Mouse (Mus musculus) brown adipose tissue, adult 24 weeks (tissue): ENCODE results near the gene Fancm. TPM values are rescaled to one million over a fixed set of nuclear protein-coding genes. Genes with fewer than 3 reads are reported as not detected.
"Not testable (repeated sequence)": the region's sequence is repeated elsewhere in the genome, so short reads cannot be mapped to it uniquely, and the experiment has no call there.

Source experiments
- H3K27ac ChIP-seq: fragments of 200-500 bp; replicated peaks from 2 replicates; pipeline ENCODE4 v1.5.1; 2012; ENCODE audit warnings: low read depth, mild to moderate bottlenecking, low read length
- H3K4me1 ChIP-seq: fragments of 200-500 bp; 2 replicates; pipeline ENCODE4 v1.6.1; 2012; ENCODE audit warnings: low read length, mixed read lengths; ENCODE audit not compliant: control insufficient read depth, insufficient read depth, insufficient read length
- H3K4me3 ChIP-seq: fragments of 200-500 bp; 2 replicates; pipeline ENCODE4 v1.5.1; 2012; ENCODE audit warnings: low read depth, mild to moderate bottlenecking, low read length, moderate library complexity; ENCODE audit not compliant: insufficient read depth
- polyA plus RNA-seq: library from polyadenylated mRNA; stranded (reverse); fragments of >200 nt; gene quantifications from 2 replicates; pipeline ENCODE4 v1.2.4, GENCODE M21; 2012; ENCODE audit not compliant: missing spikeins, insufficient read depth, insufficient read length

Gene Fancm
- polyA plus RNA-seq, 1 experiment: 8.1 TPM

- Histone ChIP-seq H3K4me1 (peaks cover 2% of the 10 kb centered on the region; the same call in 1 of the 2 replicates), H3K4me3 (peak overlapping the region; percentile 96), H3K27ac (no peak overlapping the region)
These were observed 419 bp downstream of the Fancm start for GRCm38 (mm10) chr12:65075733-65076310.

GRCm38 (mm10) chr12:65076906-65077305, 1.5 kb downstream of the Fancm start:
- no peak overlapping the region for H3K4me3 ChIP-seq
- H3K4me1 ChIP-seq: peaks cover 2% of the 10 kb centered on the region; the same call in 1 of the 2 replicates
- H3K27ac ChIP-seq: no peak overlapping the region

DNA sequence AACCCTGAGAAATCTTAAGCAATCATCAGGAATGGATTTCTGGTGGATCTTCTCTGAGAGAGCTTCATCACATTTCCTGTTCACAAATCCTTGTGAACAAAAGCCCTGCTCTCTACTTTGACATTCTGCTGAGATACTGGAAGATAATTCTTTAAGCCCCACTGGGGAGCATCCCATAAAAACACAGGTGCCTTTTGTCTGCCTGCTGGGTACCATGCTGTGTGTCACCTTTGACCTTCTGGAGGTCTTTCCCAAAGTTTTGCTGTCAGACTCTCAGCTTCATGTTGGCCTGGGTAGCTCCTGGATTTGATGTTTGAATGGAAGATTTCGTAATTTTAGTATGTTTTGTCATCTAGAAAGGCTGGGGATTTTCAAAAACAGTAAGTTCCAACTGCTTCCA, 33.3 kb downstream of the Fancm start:
- Histone ChIP-seq H3K4me1 (no peaks in the 10 kb centered on the region), H3K27ac (no peak overlapping the region), H3K4me3 (no peak overlapping the region)

DNA sequence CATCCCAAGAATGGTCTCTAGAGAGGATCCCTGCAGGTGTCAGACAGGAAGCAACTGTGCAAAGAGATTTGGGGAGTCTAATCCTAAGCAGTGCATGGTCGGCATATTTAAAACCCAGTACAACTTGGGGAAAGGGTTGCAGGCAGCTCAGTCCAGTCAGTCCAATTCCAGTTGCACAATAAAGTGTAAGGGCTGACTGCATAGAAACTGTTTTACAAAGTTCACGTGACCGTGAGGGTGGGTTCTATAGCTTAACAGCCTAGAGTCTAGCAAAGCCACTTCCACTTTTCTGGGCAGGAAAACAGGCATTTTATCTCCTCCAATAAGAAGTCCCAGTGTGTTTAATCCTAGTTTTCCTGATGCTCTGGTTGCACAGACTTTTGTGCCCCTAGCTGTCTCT, 36.1 kb downstream of the Fancm start:
- Histone ChIP-seq H3K4me3 (no peak overlapping the region), H3K4me1 (no peaks in the 10 kb centered on the region), H3K27ac (no peak overlapping the region)

- no peak overlapping the region for H3K4me3 ChIP-seq
These were observed 37.4 kb downstream of the Fancm start for GRCm38 (mm10) chr12:65112811-65113210.

GRCm38 (mm10) chr12:65113925-65114324, 38.5 kb downstream of the Fancm start:
- no peak overlapping the region for H3K4me3 ChIP-seq
- no peaks in the 10 kb centered on the region for H3K4me1 ChIP-seq
- no peak overlapping the region for H3K27ac ChIP-seq

More at GRCm38 (mm10) chr12:65112811-65113210, 37.4 kb downstream of the Fancm start:
- Histone ChIP-seq H3K27ac (no peak overlapping the region), H3K4me1 (no peaks in the 10 kb centered on the region)

DNA sequence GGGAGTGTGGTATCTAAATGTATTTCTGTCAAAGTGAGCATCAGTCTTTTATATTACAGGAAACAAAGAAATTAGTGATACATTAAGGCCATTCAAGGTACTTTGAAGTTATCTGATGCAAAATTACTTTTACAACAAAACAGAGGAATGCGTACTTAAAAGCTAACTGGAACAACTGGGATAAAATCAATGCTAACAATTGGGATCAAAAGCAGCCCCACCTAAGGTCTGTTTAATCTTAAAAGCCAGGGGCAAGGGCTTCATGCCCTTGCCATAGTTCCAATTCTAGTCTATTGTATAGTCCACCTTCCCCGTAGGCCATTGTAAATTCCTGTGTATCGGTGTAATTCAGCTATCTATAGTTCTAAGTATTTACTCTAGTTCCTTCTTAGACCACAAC, 39.6 kb downstream of the Fancm start:
- not testable (repeated sequence) for H3K4me3 ChIP-seq, H3K4me1 ChIP-seq

DNA sequence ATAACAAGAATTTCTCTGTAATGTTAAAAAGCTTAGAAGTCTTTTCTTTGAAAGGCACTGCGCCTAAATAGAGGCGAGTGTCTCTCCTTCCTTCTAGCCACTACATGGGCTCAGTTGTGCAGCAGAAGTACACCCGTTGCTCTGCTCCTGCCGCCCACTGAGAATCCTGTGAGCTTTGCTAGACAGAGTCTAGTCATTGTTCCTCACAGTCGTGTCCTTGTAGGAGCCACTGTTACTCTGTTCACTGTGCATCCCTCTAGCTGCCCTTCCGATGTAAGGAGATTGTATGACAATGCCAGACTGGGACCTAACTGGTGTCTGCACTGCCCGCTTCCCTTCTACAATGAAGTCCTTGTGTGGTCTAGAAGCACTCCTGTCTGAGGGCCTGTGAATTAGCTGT, 43.6 kb downstream of the Fancm start:
- Histone ChIP-seq H3K4me3 (no peak overlapping the region), H3K4me1 (no peaks in the 10 kb centered on the region), H3K27ac (no peak overlapping the region)

More for the DNA sequence above, 39.6 kb downstream of the Fancm start:
- H3K27ac ChIP-seq: not testable (repeated sequence)

DNA sequence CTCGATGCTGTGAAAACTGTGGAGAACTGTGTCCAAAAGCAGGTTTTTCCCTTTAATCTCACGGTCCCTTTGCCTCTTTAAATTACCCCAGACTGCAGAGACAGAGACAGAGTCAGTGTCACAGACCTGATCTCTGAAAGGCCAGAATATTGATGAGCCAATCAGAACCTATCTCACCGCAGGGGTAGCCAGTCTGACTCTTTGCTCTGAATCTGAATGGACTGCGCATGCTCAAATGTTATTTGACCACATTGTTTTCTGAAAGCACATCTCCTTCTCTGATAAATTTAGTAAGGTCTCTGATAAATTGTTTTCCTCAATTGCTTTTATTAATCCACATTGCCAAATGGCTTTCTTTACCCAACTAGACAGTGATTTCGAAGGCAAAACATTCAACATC, 44.0 kb downstream of the Fancm start:
- no peaks in the 10 kb centered on the region for H3K4me1 ChIP-seq
- H3K4me3 ChIP-seq: no peak overlapping the region
- no peak overlapping the region for H3K27ac ChIP-seq

DNA sequence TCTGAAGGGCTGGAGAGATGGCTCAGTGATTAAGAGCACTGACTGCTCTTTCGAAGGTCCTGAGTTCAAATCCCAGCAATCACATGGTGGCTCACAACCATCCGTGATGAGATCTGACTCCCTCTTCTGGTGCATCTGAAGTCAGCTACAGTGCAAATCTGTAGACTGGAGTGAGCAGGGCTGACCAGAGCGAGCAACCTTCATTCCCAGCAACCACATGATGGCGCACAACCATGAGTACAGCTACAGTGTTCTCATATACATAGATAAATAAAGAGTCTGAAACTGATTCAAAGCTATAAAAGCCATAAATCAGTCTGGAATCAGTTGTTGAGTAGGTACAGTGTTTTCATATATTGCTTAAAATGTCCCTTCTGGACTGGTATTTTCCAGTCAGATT, 60.7 kb downstream of the Fancm start:
- not testable (repeated sequence) for H3K4me1 ChIP-seq, H3K4me3 ChIP-seq, H3K27ac ChIP-seq

DNA sequence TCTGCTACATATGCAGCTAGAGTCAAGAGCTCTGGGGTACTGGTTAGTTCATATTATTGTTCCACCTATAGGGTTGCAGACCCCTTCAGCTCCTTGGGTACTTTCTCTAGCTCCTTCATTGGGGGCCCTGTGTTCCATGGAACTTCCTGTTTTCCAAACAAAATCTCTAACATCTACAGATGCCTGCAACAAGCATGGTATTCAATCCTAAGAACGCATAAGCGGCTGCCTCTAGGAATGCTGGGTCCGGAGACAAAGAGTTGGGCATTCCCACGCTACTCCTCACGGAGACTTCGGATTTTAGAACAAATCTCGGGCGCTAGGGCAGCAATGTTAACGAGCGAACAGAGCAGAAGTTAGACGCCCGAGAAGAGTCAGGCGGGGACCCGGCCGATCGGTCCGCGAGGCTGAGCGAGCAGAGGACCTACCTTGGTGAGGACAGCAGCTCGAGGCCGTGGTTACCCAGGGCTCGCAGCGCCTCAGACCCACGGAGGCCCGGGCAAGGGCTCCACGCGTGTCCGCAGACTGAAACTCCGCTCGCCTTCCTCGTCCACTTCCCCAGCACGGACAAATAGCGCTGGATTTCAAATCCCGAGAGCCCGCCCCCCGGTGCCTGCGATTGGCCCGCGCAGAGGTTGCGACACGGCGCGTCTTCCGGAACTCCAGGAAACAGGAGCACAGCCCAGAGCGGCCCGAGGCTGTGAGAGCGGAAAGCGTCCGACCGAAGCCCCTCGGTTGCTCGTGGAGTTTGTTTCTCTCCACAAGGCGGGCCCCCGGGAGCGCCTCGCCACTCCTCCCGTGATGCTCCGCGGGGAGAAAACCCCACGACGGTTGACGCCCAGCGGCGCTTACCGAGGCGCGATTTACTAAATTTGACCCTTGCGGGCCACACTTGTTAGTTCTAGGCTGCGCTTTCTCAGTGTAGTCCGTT, 96.9 kb downstream of the Fancm start, which contains the start of gene Mis18bp1:
Mis18bp1 (minus strand) TSS at position 584 of the 931 bp plus-strand sequence.
- Histone ChIP-seq H3K27ac (peak within 1 kb of the TSS; percentile 93), H3K4me1 (no peaks in the 10 kb centered on the region), H3K4me3 (peak within 1 kb of the TSS; percentile 88)

DNA sequence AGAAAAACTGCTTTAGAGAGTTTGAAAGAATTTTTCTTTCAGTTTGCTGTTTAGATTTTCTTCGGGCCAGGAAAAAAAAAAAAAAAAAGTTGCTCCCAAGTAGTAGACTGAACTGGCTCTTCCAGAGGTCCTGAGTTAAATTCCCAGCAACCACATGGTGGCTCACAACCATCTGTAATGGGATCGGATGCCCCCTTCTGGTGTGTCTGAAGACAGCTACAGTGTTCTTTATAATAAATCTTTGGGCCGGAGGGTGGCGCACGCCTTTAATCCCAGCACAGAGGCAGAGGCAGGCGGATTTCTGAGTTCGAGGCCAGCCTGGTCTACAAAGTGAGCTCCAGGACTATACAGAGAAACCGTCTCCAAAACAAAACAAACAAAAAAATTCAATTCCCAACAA, 97.6 kb downstream of the Fancm start:
- H3K4me1 ChIP-seq: not testable (repeated sequence)
- Histone ChIP-seq H3K27ac (peak overlapping the region; percentile 46; the same call in 1 of the 2 replicates), H3K4me3 (peak overlapping the region; percentile 88)

DNA sequence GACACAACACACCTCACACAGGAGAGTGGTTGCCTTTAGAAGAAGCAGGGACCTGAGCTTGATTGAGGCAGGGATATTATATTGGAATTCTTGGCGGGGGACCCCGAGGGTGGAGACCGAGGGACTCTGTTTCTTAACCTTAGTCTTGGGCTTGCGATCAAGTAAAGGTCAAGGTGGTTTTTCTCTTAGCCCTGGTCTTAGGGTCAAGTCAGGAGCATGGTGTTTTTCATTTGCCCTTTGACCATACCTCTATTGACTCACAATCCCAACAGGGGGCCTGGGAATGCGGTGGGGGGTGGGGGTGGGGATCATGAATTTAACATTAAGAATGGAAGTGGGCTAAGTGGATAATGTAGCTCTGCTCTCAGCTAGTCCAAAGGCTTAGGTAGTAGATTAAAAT, 98.3 kb downstream of the Fancm start:
- H3K4me1 ChIP-seq: no peaks in the 10 kb centered on the region
- no peak overlapping the region for H3K27ac ChIP-seq
- no peak overlapping the region for H3K4me3 ChIP-seq
